Mouse (Mus musculus) layer of hippocampus, postnatal 25 days (tissue): ENCODE measurements around the gene Smim24. TPM values are rescaled to one million over a fixed set of nuclear protein-coding genes. Genes with fewer than 3 reads are reported as not detected.
A peak's percentile ranks its signal among the peaks of the same experiment; 100 is the strongest.

Experiments used
- DNase-seq, 2 experiments: peaks; one replicate each; pipeline ENCODE4 v3.0.0; 2022; ENCODE audit warnings: mixed read lengths in 2 of 2, low spot score in 1 of 2; ENCODE audit errors: extremely low spot score in 1 of 2
- total RNA-seq, 2 experiments: library from RNA; stranded (reverse); gene quantifications; 2 replicates each; pipeline ENCODE4 v1.2.3; 2021

Gene Smim24
- total RNA-seq, result 1 to 10 TPM; 1.4 to 3.1 TPM

DNA sequence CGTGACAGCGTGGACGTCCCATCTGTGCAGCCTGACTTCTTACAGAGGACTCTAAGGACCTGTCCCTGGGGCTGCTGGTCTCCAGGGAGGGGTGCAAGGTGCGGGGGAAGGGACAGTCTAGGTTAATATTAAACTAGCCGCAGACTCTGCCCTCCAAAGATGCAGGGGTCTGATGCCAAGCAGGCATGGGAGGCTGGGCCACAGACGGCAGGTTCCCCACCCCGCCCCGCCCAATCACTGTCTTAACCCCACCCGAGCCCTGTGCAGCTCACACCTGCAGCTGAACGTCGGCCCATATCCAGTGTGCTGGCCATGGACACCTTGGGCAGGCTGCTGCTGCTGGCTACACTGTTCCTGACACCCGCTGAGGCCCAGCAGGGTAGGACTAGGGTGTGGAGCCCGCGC lies at the start of gene Smim24:
Gene Smim24 (plus strand): TSS at position 271 of the 405 bp plus-strand sequence.
- DNase-seq, result no peak

DNA sequence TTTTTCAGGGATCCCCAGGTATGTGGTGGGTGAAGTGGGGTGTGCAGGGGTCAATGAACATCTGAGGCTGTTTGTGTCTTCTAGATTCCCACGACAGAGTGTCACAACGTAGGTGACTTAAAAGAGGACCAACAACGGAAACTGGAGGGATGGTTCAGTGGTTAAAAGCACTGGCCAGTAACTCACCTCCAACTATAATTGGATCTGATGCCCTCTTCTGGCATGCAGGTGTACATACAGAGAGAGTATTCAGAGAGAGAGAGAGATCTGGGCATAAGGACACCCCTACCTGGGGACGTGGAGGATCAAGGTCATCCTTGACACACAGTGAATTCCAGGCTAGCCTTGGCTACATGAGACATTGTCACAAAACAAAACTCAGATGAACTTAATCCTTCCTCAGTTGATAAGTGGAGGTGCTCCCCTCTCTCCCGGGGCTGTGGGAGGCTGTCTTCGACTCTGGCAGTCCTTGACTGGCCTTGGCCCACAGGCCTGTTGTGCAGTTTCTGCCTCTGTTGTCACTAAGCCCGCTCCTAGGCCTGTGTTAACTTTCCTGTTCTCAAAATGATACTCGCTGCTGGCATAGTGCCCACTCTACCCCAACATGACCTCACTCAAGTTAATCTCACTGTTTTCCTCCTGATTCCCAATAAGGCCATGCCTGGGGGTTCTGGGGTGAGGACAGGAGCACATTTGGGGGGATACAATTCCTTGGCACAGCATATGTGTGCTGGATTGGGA lies 48.3 kb upstream of the Smim24 start:
- DNase-seq, result no peak

DNA sequence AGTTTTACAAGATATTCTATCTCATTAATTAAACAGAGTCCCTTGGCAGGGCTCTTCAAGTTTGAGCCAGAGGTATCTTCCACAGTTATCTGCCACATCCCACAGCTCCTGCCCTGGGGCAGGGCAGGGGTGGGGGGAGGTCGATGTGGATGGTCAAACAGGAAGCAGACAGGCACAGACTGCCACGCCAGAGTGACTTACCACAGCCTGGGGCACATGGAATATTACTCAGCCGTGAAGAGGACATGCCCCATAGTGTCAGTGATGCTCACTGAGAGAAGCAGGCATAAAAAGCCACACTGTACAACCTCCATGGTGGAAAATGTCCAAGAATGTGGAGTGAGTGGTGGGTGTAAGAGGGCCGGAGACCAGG lies 47.7 kb upstream of the Smim24 start:
- no peak for DNase-seq

DNA sequence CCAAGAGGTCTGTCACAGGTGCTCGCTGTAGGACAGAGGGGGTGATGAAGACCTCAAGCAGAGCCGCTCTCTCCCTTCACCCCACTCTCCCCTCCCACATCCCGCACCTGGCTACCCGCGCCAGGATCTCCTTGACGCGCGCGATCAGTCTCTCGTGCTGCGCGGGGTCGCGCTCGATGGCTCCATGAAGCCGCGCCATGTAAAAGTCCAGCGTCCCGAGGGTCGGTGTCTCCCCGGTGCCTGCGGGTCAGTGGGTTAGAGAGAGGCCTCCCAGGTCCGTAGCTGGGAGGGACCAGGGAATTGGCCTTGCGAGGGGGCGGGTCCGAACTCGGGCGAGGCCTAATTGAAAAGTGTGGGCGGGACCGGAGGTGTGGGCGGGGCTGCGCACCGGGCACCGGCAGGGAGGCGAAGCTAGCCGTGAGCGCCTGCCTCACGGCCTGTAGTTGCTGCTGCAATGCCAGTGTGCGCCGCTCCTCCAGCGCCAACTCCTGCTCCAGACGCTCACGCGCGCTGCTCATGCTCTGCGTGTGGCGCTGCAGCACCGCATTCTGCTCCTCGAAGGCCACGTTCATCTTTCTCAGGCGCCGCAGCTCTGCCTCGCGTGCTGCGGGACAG lies 46.3 kb upstream of the Smim24 start:
- DNase-seq, result no peak

DNA sequence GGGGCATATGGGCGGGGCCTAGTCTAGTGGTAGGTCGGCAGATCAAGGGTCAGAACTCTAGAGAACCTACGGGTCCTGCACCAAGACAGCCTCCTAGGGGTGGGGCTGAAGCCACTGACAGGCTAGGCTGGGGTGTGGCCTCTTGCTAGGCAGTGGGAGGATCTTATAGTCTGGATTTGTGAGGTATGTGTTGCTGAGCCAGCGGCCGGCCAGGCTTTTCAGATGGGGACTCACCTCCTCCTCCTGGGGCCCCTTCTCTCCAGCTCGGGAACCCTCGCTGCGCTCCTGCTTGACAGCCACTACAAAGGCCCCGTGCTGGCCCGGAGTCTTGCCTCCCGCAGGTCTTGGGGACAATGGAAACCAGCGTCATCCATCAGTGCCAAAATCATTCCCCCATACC lies 43.7 kb upstream of the Smim24 start:
- no peak for DNase-seq

DNA sequence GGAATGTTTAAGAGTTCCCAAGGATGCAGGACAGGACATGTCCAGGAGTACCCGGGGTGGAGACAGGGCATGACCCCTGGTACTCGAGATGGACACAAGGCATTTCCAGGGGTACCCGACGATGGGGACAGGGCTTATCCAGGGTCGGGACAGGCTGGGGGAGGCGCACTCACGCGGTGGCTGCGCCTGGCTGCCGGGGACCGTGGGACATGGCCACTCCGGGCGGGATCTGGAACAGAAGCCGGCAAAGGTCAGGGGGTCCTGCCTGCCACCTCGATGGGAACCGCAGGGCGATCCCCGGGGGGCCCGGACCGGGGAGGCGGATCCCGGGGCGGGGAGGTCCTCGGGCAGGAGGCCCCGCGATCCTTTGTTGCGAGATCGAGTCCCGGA lies 42.9 kb upstream of the Smim24 start:
- DNase-seq, result no peak

DNA sequence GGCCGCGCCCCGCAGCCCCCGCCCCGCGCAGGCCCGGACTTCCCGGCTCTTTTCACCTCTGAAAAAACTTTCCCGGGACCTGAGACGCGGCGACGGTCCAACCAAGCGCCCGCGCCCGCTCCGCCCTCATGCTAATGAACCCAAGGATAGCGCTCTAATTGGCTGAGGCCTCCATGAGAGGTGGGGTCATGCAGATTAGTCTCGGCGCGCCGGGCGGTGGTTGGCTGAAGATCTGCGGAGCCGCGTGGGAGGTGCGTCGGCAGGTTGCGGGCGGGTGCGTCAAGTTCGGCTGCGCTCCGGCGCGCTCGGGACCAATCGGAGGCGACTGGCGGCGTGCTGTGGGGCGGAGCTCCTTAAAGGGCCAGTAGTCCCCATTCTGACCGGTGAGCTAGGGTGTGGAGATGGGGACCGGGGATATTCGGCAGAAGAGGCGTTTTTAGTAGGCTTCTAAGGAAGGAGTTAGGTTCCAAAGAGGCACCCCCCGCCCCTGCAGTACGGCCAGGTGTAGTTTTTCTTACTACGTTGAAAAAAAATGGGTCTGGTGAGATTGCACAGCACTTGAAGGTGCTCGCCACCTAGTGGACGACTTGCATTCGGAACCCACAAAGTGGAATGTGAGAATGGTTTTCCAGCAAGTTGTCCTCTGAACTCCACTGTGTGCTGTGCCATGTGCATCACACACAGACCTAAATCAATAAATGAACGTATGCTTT lies 42.3 kb upstream of the Smim24 start, which contains the start of gene Hmg20b:
Gene Hmg20b (minus strand): TSS at position 130 of the 713 bp plus-strand sequence.
- peak; percentile 98 for DNase-seq

DNA sequence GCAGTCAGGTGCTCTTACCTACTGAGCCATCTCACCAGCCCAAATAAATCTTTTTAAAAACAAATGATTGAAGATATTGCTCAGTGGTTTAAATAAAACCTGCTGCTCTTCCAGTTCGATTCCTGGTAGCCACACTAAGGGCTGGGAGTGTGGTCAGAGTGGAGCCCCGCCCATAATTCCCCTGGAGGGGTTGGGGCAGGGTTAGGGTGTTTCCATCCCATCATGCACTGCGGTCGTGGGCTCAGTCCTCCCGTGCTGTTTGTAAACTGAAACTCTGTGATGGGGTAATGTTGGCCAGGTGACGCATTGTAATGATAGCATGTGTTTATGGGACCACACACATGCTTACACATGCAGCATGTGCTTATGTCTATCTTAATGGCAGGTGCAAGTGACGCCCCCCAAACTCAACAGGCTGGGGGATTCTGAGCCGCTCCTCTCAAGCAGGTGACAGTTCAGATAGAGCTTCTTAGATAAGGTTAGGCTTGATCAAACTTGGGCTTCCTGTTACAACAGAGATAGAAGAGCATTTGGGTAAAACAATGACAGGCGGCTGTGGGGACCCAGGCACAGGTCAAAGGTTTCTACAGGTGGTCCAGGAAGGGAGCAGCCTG lies 41.1 kb upstream of the Smim24 start:
- no peak for DNase-seq

DNA sequence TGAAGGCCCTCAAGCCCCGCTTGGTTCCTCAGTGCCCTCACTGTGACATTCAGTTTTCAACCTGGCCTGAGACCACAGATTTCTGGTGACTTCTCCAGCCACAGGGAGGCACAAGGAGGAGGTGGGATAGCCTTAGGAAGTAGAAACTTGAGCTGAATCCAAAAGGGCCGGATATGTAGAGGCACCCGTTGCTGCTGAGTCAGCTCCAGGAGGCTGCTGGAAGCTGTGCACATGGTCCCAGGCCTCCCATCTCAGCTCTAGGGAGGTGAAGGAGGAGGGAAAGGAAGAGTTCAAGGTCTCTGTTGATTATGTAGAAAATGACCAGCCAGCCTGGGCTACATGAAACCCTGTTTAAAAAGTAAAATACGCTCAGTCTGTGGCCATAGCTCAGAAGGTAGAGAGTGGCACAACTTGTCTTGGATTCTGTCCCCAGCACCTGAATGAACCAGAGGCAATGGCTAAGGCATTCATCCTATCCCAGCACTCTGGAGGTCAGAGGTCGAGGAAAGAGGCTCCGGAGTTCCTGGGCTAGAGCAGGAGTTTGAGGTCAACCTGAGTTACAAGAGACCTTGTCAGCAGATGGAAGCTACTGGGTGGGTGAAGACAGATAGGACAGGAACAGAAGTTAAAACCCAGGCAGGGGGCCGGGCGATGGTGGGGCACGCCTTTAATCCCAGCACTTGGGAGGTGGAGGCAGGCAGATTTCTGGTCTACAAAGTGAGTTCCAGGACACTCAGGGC lies 37.9 kb upstream of the Smim24 start:
- DNase-seq, result no peak

DNA sequence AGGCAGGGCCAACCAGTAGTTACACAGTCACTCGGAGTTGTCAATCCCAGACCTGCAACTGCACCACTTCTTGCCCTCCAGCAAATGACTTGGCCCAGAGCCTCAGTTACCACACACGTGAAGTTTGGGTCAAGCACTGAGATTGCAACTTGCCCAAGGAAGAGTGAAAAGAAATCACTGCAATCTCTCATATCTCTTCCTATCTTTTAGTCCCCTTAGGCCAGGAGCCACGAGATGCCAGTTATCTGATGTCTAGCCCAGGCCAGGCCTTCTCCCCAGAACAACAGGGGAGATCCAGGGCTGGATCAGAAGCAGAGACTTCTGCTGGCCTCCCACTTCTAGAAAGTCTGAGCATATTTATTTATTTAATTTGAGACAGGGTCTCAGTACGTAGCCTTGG lies 37.3 kb upstream of the Smim24 start:
- no peak for DNase-seq

DNA sequence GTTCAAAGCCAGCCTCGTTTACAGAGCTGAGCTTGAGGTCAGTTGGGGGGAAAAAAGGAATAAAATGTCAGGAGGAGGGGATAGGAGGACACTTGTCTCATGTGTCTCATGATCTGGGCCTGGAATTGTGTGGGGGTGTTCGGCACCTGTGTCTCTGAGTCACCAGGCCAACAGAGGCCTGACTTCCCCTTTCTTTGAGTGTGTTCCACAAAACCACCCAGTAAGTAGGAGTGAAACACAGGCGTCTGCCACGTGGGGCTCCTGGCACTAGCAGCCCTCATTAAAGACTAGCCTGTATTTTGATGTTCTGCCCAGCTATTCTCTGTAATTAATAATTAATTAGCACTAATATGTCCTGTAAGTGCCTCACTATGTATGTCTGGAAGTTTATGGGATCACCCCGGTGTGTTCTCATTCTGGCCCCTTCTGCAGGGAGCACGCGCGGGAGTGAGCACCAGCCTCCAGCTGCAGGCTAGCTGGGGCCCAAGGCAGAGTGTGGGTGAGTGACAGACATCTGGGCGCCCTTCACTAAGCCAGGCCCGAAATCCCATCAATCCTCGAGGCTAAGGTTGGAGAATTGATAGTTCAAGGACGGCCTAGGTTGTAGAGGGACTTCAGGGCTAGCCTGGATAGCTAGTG lies 36.4 kb upstream of the Smim24 start:
- no peak for DNase-seq

DNA sequence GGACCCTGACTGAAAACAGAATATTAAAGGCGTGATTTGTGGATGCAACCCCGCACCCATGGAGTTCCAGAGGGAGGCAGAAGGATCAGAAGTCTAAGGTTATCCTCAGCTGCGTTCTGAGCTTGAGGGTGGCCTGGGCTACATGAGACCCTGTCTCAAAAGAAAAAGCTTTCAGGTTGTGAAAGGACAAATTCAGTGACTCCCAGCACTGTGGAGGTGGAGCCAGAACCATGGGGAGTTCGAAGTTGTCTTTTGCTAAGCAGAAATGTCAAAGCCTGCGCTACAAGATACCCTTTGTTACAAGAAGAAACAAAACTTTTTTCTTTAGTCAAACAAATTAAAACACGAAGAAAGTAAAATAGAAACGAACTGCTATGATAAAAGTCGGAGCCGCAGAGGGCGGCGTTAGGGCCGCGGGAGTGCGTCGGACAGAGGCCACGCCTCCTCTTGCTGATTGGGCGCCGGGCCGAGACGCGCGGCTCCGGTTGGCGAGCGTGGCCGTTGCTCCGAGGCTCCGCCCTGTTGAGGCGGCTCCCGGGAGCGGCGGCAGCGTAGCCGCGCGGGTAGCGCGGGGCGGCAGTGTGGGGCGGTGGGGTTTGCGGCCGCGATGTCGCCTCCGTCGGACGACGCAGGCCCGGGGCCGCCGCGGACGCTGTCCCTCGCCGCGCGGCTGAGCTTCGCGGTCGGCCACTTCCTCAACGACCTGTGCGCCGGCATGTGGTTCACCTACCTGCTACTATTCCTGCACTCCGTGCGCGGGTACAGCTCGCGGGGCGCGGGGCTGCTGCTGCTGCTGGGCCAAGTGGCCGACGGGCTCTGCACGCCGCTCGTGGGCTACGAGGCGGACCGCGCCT lies 35.6 kb upstream of the Smim24 start, which contains the start of gene Mfsd12:
Gene Mfsd12 (plus strand): TSS at position 501 of the 854 bp plus-strand sequence.
- DNase-seq, result peak; percentile 84

DNA sequence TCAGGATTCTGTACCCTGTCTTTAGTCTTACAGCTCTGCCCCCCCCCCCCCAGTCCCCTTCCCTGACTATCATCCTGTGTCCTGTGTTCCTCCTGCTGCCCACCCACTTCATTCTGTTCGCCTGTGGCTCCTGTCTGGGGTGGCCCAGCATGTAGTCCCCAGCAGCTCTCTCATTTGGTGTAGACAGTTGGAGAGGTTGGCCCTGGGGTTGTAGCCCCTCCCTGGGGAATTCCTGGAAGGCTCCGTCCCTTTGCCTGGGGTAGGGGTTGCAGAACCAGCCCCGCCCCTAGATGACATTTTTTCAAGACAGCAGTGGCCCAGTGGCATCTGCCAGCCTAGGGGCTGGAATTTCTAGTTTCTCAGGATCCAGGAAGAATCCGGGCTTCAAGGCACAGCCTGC lies 34.6 kb upstream of the Smim24 start:
- DNase-seq, result no peak

DNA sequence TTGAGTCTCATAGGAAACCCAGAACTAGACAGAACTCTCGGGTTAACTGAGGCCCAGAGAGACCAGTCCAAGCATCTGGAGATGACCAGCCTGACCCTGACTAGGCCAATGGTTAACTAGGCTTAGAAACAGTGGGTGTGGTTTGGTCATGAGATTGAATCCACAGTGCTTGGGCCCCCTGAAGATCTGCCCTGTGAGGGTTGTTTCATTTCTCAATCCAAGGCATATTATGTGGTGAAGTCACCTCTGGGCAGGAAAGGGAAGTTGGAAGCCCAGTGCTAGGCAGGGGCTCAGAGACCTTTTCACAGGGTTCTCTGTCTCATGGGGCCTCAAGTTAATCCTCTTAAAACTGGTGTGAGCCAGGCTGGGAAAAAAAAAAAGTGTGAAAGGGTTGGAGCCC lies 34.0 kb upstream of the Smim24 start:
- no peak for DNase-seq

DNA sequence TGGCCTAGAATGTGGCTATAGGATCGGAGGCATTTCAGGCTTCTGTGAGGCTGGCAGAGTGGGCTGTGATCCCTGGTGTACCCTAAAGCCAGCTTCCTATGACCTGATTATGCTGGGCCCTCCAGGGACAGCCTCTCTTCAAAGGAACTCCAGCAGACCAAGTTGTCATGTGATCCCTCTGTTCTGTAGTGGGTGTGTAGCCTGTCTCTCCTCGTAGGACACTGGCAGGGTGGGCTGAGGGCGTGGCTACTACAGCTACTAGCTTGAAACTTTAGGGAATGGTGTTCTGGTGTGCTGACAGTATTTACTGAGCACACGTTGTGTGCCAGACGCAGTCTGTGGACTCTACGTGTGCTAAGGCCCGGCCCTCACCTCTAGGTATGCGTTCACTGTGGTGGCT lies 32.1 kb upstream of the Smim24 start:
- no peak for DNase-seq

DNA sequence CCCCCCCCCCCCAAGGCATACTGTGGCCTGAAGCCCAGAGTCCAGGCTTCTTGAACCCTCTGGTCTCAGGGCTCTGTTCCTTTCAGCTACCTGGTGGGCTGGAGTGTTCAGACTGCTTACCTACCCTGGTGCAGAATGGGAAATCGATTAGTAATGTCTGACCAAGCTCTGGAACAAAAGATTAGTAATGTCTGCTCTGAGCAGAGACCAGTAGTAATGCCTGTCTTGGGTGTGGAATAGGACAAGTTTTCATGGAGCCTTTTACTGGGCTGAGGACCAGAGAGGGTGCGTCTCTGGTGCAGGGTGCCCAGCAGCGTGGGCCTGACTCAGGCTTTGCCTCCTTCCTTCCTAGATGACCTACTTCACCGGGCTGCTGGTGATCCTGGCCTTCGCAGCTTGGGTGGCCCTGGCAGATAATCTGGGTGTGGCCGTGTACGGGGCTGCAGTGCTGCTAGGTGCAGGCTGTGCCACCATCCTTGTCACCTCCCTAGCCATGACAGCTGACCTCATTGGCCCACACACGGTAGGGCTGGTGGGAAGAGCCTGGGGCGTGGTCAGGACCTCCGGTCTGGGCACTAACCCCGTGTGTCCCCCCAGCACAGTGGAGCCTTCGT lies 30.4 kb upstream of the Smim24 start:
- no peak for DNase-seq

DNA sequence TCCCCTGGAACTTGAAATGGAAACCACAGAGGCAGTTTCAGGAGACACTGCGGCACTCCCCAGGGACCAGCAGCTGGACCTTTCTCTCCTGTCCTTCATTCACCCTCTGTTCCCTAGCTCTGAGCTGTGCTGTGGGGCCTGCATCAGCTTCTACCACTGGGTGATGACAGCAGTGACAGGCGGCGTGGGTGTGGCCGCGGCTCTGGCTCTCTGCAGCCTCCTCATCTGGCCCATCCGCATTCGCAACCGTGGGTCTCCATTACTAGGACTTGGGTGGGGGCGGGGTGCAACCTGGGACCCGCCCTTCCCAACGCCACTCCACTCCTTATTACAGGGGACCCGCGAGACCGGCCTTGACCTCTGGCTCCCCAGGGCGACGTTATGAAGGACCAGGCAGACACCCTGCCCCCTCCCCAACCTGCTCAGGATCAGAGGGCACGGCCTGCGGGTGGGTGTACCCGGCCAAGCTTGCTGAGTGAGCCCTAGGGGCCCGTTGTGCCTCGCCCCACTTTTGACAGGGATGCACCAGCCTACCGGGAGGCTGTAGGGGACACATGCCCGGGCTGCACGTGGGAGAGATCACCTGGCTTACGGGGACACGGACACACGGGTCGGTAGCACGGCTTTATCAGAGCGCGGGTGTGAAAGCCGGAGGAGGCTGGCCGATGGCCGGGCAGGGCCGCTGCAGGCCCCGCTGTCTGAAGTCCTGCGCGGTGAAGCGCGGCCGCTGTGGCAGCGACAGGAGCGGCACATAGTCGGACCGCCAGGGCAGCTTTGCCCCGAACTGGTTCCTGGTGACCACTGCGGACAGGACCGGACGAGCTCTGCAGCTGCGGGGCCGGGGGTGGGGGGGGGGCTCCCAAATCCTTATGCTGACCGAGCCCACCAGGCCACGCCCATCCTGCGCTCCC lies 29.2 kb upstream of the Smim24 start:
- no peak for DNase-seq

DNA sequence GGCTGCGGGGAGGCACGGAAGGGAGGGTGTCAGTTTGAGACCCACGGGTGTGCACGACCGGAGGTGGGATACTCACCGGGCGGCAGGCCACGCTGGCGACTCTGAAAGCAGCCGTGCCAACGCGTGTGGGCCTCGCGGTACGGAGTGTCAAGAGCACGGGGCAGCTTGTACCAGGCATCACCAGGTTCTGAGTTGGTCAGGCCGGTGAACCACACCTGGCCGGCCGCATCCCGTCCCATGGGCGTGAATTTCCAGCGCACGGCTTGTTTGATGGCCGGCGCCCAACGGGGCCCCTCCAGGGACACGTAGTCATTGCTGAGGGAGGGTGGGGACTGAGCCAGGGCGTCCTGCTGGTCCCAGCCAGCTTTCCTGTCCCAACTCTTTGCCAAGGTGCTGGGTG lies 28.2 kb upstream of the Smim24 start:
- DNase-seq, result no peak
